Mouse (Mus musculus) 3134 (cell line): ENCODE data around the gene Cox7a2l.

ENCODE experiments used
- DNase-seq: peaks from one replicate; pipeline ENCODE4 v3.0.0-alpha.2; 2011; ENCODE audit warnings: low spot score; ENCODE audit not compliant: insufficient read length; ENCODE audit errors: extremely low read depth

The Cox7a2l gene

DNA sequence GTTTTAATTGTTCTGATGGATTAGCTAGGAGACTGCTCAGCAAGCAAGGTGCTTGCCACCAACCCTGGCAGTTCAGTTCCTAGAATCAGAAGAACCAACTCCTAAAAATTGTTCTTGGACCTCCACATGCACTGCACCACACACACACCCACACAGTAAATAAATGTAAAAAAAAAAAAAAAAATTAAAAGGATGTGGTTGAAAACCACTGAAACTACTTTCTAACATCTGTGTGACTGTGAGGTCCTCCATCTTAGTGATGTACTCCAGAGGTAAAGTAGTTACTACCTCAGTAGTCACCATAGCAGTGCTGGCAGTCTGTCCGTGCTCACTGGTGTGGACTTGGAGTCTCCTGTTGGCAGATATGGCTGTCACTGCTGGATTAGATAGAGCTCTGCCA is 59.9 kb downstream of the Cox7a2l start:
- DNase-seq: no peak

DNA sequence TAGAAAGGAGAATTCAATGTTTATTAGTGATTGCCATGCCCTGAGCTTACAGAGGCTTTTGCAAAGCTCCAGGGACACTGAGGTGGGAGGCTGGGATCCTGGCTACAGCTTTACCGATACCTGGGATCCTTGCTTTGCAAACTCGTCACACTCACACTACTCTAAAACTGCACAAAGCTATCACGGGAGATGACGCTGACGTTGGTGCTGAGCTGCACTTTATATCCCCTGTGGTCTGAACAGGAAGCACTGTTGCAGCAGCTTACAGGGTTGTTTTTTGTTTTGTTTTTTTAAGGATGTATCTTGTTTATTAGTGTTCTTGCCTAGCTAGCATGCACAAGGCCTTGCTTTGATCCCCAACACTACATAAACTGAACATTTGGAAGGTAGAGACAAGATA is 63.5 kb downstream of the Cox7a2l start:
- no peak for DNase-seq

DNA sequence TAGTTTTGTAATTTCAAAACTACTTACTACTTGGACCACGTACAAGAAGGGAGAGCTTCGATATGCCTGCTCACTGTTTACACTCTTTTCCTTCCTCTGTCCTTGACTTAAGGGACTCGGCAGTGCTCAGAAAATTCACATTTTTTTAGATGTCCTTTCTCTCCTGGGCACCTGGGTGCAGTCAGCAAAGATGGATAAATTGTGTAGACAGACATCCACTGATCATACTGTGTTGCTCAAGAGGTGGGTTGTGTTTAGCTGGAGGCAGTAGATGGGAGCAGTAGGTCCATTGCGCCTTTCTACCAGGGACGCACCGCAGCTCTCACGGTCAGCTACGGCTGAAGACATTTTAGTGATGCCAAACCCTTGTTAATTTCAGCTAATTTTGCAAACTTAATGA is 64.7 kb downstream of the Cox7a2l start:
- no peak for DNase-seq
